Mouse (Mus musculus) skeletal muscle tissue, adult 2 months (tissue): ENCODE data around the gene B3galt2.
"Not testable (repeated sequence)": the region's sequence is repeated elsewhere in the genome, so short reads cannot be mapped to it uniquely, and the experiment has no call there.

ENCODE experiments used
- DNase-seq: peaks from one replicate; pipeline ENCODE4 v3.0.0-alpha.2; 2012; ENCODE audit warnings: low read depth, low spot score

B3galt2 gene

GRCm38 (mm10) chr1:143640650-143641407 is at the start of gene B3galt2:
B3galt2 (plus strand) TSS chr1:143640664.
- DNase-seq = peak; percentile 12

- DNase-seq = no peak
Measured at GRCm38 (mm10) chr1:143596864-143597263, 43.6 kb upstream of the B3galt2 start.

- no peak for DNase-seq
Measured at GRCm38 (mm10) chr1:143608911-143609310, 31.6 kb upstream of the B3galt2 start.

DNA sequence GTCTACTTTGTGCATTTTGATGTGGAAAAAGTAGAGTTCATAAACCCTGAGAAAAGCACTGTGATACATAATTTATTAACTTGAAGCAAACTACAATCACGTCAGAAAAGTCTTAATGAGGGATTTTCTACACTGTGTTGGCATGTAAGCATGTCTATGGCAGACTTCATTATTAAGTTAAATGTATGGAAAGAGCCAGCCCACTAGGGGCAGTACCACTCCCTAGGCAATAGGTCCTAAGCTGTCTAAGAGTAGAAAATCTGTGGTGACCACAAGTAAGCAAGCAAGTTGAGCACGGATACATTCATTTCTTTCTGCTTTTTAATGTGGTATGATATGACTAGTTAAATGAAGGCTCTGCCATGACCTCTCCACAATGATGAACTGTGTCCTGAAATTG is 27.6 kb upstream of the B3galt2 start:
- no peak for DNase-seq

GRCm38 (mm10) chr1:143619760-143620159 is 20.7 kb upstream of the B3galt2 start:
- DNase-seq = no peak

DNA sequence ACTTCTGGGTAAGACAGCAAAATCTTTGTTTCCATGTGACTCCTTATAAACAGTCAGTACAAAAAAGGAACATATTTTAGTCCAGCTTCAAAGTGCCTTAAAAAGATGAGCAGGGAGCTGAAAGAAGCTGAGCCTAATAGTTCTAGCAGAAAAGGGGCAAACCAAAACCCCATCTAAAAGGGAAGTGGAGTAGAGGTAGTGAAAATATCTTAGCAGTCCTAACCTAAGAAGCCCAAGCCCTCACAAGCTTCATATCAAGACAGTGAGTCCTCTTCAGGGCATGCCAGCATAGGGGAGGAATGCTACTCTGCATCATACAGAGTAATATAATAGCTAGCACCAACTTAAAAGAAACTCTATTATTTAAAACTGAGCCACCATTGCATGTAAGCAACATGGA is 18.5 kb upstream of the B3galt2 start:
- DNase-seq = no peak

GRCm38 (mm10) chr1:143622634-143623033 is 17.8 kb upstream of the B3galt2 start:
- DNase-seq = no peak

- no peak for DNase-seq
Measured at GRCm38 (mm10) chr1:143631337-143631736, 9.1 kb upstream of the B3galt2 start.

- no peak for DNase-seq
Measured at GRCm38 (mm10) chr1:143632361-143632760, 8.1 kb upstream of the B3galt2 start.

DNA sequence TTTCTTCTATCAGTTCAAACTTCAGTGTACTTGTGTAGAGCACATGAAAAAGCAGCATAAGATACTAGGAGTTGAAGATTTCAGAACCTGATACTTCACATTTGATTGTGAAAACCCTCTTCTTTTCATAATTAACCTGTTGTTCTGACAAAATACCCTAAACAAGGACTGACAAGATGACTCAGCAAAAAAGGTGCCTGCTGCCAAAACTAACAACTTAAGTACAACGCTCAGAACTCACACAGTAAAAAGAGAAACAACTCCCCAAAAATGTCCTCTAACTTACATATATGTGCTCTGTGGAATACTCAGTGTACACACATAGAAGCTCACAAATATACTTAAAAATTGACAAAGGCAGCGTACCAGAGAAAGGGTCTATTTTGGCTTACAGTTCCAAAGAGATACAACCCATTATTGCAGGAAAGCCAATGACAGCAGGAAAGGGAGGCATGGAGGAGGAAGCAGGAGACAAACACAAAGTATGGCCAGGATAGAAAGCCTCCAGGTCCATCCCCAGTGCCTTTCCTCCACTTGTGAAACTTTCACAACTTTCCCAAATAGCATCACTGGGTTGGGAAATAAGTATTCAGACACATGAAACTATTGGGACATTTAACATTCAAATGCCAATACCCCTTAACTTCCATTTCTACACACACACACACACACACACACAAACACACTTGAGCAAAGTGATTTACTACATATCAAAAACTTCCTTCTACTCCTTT is 7.4 kb upstream of the B3galt2 start:
- DNase-seq = no peak

- DNase-seq = peak; percentile 33
Measured at GRCm38 (mm10) chr1:143644221-143644620, 3.8 kb downstream of the B3galt2 start.

DNA sequence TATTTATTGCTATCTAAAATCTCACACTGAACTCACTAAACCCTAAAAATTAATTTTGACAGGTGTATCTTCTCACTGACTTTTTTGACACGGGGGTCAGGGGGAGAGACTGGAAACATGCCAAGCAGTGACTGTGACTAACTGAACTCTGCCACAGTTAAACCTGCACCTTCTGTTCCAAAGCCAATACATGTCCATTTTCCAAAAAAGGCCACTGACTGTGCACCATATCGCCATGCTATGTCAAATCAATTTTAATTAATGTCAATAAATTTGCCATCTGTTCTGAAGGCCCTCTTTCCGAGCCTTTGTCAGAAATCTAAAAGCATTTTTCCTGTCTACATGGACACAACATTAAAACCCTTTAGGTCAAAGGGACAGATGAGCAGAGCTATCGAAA is 4.9 kb downstream of the B3galt2 start:
- DNase-seq = no peak

GRCm38 (mm10) chr1:143646219-143646618 is 5.8 kb downstream of the B3galt2 start:
- DNase-seq = no peak

DNA sequence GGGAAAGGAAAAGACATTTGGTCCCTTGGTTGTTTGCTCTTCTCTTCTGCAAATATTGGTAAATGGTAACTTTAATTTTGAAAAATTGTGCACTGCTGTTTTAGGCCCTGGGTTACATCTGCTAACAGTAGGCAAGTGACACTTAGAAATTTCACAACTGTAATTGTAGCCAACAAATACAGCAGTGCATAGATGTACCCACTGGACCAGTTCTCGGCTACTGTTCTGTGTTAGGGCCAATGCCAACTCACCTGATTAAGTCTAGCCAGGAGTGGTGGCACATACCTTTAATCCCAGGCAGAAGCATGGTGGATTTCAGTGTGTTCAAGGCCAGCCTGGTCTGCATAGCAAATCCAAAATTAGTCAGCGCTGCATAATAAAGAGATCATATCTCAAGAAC is 9.9 kb downstream of the B3galt2 start:
- no peak for DNase-seq

DNA sequence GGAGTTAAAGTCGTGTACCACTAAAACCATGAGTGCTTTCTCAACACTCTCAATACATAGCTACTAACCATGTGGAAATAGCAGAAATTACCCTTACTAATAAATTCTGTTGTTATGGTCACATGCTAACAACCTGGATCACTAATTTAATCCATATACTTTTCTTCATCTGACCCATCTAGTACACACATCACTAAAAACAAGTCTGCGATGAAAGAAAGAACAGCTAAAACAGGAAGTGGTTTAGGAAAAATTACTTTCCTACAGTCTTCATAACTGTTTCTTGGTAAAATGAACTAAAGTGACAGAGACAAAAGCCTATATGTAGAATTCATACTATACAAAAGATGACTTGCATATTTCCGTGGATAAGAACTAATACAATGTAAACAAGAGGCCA is 13.2 kb downstream of the B3galt2 start:
- DNase-seq = no peak

DNA sequence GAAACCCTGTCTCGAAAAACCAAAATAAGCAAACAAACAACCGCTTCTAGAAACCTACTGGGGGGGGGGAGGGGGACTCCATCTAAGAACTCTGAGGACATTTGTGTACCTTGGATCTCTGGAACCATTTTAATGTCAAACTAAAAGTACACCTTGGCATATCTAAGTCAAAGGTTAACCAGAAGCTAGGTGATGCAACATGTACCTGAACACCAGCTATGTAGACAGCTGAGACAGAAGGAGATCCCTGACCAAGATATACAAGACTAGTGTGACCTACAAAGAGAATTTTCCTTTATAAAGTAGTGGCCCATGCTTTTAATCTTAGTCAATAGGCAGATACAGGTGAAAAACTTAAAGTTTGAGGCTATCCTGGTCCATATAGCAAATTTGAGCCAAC is 22.7 kb downstream of the B3galt2 start:
- no peak for DNase-seq

GRCm38 (mm10) chr1:143664786-143665185 is 24.3 kb downstream of the B3galt2 start:
- not testable (repeated sequence) for DNase-seq

DNA sequence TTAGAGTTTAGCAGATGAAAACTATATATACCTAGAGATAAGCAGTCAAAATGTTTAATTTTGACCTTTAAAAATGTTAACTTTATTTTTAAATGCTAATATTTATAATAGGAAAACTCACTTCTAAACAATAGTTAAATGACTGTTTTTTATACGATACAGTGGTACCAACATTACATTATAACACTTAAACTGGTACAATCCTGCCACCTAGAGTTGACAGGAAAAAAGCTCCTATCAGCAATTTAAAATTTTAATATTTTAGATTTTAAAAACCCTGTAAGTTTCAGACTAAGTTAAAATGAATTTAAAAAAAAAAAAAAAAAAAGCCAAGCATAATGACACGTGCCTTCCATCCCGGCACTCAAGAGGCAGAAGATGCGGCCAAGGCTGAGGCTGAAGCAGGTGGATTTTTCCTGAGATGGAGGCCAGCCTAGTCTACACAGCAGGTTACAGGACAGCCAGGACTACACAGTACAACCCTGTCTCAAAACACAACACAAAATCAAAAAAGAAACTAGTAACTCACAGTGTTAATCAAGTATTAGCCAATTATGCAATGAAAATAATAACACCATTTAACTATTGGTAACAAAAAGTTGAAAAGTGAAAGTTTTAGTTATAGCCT is 35.4 kb downstream of the B3galt2 start:
- no peak for DNase-seq

- no peak for DNase-seq
Measured at GRCm38 (mm10) chr1:143681108-143681507, 40.6 kb downstream of the B3galt2 start.

DNA sequence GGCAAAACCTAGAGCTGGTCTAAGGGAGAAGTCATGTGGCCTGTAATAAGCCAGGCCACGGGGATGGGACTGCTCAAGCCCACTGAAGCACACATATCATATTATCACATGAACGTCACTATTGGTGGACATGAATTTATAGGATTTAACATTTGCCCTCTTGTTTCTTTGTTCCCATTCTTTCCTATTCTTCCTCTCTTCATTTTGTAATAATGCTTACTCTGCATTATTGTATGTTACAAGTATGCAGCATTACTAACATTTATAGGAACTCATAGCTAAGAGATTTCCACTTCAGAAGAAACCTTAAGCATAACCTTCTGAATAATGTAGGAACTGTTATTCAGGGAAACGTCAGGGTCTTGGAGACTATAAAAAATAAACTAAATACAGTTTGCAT is 44.4 kb downstream of the B3galt2 start:
- DNase-seq = no peak

DNA sequence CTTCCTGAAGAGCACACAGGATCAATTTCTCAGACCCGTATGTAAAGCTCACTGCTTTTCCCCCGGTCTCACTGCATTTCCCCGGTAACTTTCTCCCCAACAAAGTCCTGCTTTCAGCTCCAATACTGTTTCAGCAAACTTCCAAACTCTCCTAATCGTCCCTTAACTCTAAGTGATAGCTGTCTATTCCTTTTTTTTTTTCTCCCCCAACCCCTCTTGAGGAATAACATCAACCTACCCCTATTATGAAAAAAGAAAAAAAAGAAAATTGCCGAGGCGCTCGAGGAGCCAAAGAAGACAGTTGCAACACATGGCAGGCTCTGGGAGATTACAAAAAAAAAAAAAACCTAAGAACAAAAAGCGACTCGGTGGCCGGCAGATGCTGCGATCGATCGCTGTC is 61.3 kb downstream of the B3galt2 start:
- no peak for DNase-seq

GRCm38 (mm10) chr1:143702141-143702740 is 61.8 kb downstream of the B3galt2 start:
- DNase-seq = peak; percentile 11
